Mouse (Mus musculus): ENCODE measurements at regions not wholly inside any gene's neighbourhood (a gene's known extent, or its start where the extent isn't known, plus 50 kb on each side); places are given as distances from the start of the nearest gene placed in this dataset.
"Not testable (repeated sequence)": the region's sequence is repeated elsewhere in the genome, so short reads cannot be mapped to it uniquely, and the experiment has no call there.

DNA sequence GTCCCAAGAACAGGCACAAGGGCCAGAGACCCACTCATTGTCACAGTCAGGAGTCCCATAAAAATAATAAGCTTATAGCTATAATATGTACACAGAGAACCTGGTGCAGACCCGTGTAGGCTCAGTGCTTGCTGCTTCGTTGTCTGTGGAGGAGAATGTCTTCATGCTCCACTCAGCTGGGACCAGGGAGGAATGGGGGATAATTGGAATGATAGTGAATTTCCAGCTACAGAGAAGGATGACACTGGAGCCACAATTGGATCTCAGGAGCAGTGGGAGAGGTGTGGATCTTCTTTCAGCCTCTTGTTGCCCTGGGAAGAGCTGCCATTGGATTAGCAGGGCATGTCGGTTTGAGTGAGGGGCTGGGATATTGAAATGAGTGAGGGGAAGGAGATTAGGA lies 497.8 kb upstream of the Tbl1xr1 start:
- no peak for ATAC-seq
- no peaks in the 10 kb centered on the region for H3K9me3 ChIP-seq
- no peaks in the 10 kb centered on the region for H3K36me3 ChIP-seq
- H3K4me1 ChIP-seq (replicated peaks), result no peaks in the 10 kb centered on the region
- H3K4me2 ChIP-seq (replicated peaks), result no peak overlapping the region
- no peak overlapping the region for H3K4me3 ChIP-seq (replicated peaks)
- 57% methylated on average over 3 of the region's 3 CpGs for WGBS
- H3K9ac ChIP-seq (replicated peaks), result no peak overlapping the region
- H3K27me3 ChIP-seq, result no peaks in the 10 kb centered on the region
- no peak overlapping the region for H3K27ac ChIP-seq

- no peak for ATAC-seq
- Histone ChIP-seq H3K27ac (no peak overlapping the region), H3K36me3 (no peaks in the 10 kb centered on the region), H3K4me2 (replicated peaks) (no peak overlapping the region), H3K4me3 (replicated peaks) (no peak overlapping the region), H3K4me1 (replicated peaks) (no peaks in the 10 kb centered on the region), H3K9me3 (no peaks in the 10 kb centered on the region), H3K27me3 (no peaks in the 10 kb centered on the region), H3K9ac (replicated peaks) (no peak overlapping the region)
- 78% methylated on average over 1 of the region's 1 CpGs for WGBS
Observed at GRCm38 (mm10) chr3:21582122-21582521, 494.3 kb upstream of the Tbl1xr1 start.

GRCm38 (mm10) chr3:21585767-21586166 lies 490.7 kb upstream of the Tbl1xr1 start:
- H3K9me3 ChIP-seq, result no peaks in the 10 kb centered on the region
- no peaks in the 10 kb centered on the region for H3K27me3 ChIP-seq
- H3K9ac ChIP-seq (replicated peaks), result no peak overlapping the region
- H3K36me3 ChIP-seq, result no peaks in the 10 kb centered on the region
- no peaks in the 10 kb centered on the region for H3K4me1 ChIP-seq (replicated peaks)
- H3K4me2 ChIP-seq (replicated peaks), result no peak overlapping the region
- WGBS, result 92% methylated on average over 3 of the region's 3 CpGs
- no peak overlapping the region for H3K27ac ChIP-seq
- H3K4me3 ChIP-seq (replicated peaks), result no peak overlapping the region
- ATAC-seq, result no peak

DNA sequence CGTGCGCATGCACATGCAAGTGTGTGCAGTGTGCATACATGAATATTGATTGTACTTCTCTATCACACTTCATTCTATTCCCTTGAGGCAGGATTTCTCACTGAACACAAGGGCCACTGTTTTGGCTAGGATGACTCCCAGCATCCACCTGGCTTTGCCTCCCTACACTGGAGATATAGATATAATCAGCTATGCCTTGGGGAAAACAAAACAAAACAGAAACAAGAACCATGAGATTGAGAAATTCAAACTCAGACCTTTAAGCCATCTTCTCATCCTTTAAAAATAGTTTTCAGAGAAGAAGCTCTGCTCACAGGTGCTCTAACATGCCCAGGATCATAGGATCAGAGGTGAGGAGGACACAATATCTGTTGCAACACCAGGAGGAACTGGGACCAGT lies 469.6 kb upstream of the Tbl1xr1 start:
- Histone ChIP-seq H3K36me3 (no peaks in the 10 kb centered on the region), H3K27ac (no peak overlapping the region), H3K9ac (replicated peaks) (no peak overlapping the region), H3K9me3 (no peaks in the 10 kb centered on the region), H3K4me3 (replicated peaks) (no peak overlapping the region), H3K4me1 (replicated peaks) (no peaks in the 10 kb centered on the region), H3K4me2 (replicated peaks) (no peak overlapping the region), H3K27me3 (no peaks in the 10 kb centered on the region)
- ATAC-seq, result no peak
- whole genome bisulfite sequencing, result 97% methylated on average over 2 of the region's 2 CpGs

- Histone ChIP-seq H3K9ac (replicated peaks) (no peak overlapping the region), H3K36me3 (no peaks in the 10 kb centered on the region), H3K4me3 (replicated peaks) (no peak overlapping the region), H3K9me3 (no peaks in the 10 kb centered on the region), H3K27me3 (no peaks in the 10 kb centered on the region), H3K27ac (no peak overlapping the region), H3K4me2 (replicated peaks) (no peak overlapping the region), H3K4me1 (replicated peaks) (no peaks in the 10 kb centered on the region)
- no peak for ATAC-seq
- 96% methylated on average over 2 of the region's 2 CpGs for WGBS
Observed at GRCm38 (mm10) chr3:21610231-21610630, 466.2 kb upstream of the Tbl1xr1 start.

DNA sequence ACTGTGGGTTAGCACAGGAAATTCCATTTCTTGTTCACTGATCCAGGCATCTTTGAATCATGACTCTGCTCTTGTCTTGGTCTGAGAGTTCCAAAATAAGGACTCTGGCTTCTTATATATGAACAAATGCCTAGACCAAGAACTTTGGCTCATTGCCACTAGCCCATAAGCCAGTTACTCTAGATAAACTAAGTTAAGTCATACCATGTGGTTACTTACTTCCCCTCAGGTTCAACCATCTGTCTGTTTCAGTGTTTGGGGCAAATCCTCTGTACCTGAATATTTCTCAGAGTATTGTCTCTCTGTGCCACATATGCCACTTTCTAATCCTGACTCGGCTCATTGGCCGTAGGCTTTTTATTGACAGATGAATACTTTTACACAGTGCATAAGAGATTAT lies 454.7 kb upstream of the Tbl1xr1 start:
- WGBS, result 89% methylated on average over 2 of the region's 2 CpGs
- Histone ChIP-seq H3K9ac (replicated peaks) (no peak overlapping the region), H3K27me3 (no peaks in the 10 kb centered on the region), H3K36me3 (no peaks in the 10 kb centered on the region), H3K4me2 (replicated peaks) (no peak overlapping the region), H3K9me3 (no peaks in the 10 kb centered on the region), H3K27ac (no peak overlapping the region), H3K4me3 (replicated peaks) (no peak overlapping the region), H3K4me1 (replicated peaks) (no peaks in the 10 kb centered on the region)
- no peak for ATAC-seq

DNA sequence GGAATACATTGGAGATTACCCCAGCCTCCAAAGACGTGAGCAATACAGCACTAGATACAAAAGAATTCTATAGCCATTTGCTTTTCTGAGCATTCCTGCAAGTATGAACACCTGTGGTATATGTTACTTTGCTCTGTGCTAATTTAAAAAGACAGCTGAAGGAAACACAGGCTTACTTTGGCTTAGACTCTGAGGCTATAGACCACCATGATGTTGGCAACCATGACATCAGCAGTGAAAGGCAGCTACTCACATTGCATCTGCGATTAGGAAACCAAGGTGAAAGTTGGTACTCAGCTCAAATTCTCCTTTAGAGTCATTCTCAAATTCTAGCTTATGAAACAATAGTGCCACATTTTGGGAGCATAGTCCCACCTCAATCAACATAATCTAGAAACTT lies 451.4 kb upstream of the Tbl1xr1 start:
- no peaks in the 10 kb centered on the region for H3K36me3 ChIP-seq
- H3K27me3 ChIP-seq, result no peaks in the 10 kb centered on the region
- H3K9ac ChIP-seq (replicated peaks), result no peak overlapping the region
- no peaks in the 10 kb centered on the region for H3K4me1 ChIP-seq (replicated peaks)
- no peak overlapping the region for H3K27ac ChIP-seq
- H3K4me2 ChIP-seq (replicated peaks), result no peak overlapping the region
- H3K9me3 ChIP-seq, result no peaks in the 10 kb centered on the region
- WGBS, result 82% methylated on average over 2 of the region's 2 CpGs
- no peak for ATAC-seq
- H3K4me3 ChIP-seq (replicated peaks), result no peak overlapping the region

GRCm38 (mm10) chr3:21626029-21626428 lies 450.4 kb upstream of the Tbl1xr1 start:
- 55% methylated on average over 3 of the region's 3 CpGs for WGBS
- no peak overlapping the region for H3K27ac ChIP-seq
- no peak overlapping the region for H3K4me3 ChIP-seq (replicated peaks)

GRCm38 (mm10) chr3:21627048-21627447 lies 449.4 kb upstream of the Tbl1xr1 start:
- H3K9ac ChIP-seq (replicated peaks); H3K4me3 ChIP-seq (replicated peaks); H3K36me3 ChIP-seq; H3K27ac ChIP-seq; H3K27me3 ChIP-seq; ATAC-seq; H3K4me1 ChIP-seq (replicated peaks); H3K4me2 ChIP-seq (replicated peaks); H3K9me3 ChIP-seq: not testable (repeated sequence)
- WGBS, result 89% methylated on average over 2 of the region's 2 CpGs

More at GRCm38 (mm10) chr3:21626029-21626428, 450.4 kb upstream of the Tbl1xr1 start:
- no peaks in the 10 kb centered on the region for H3K9me3 ChIP-seq
- no peaks in the 10 kb centered on the region for H3K27me3 ChIP-seq
- H3K4me1 ChIP-seq (replicated peaks), result no peaks in the 10 kb centered on the region
- H3K9ac ChIP-seq (replicated peaks), result no peak overlapping the region
- H3K36me3 ChIP-seq, result no peaks in the 10 kb centered on the region
- no peak for ATAC-seq
- H3K4me2 ChIP-seq (replicated peaks), result no peak overlapping the region

DNA sequence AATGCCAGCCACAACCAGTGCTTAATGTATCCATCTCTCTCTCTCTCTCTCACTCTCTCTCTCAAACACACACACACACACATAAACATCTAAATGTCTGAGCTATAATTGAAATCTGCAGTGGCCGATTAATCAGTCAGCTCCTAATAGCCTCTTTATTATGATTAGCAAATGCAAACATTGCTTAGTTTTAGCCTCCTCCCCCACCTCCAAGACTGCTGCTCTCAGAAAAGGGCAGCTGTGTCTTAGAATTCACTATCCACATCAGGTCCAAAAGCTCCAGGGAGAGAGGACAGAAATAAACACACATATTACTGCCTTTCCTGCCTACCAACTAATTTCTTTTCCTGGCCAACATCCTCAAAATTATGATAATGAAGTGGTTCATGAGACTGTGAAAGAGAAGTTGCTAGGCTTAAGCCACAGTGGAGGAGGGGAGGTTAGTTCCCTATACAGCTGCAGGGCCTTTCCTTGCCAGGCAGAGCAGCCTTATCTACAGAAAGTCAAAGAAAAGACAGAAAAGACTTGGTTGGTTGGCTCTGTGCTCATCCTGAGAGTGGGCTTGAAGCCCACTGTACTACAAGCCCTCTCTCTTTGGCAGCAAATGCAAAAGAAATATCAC lies 442.7 kb upstream of the Tbl1xr1 start:
- no peak overlapping the region for H3K4me3 ChIP-seq (replicated peaks)
- WGBS, result 59% methylated on average over 1 of the region's 1 CpGs
- H3K4me2 ChIP-seq (replicated peaks), result no peak overlapping the region
- H3K27ac ChIP-seq, result peak overlapping the region; percentile 41; the same call in 1 of the 2 replicates
- H3K4me1 ChIP-seq (replicated peaks), result peaks cover 7% of the 10 kb centered on the region; the same call in 1 of the 2 replicates
- H3K9me3 ChIP-seq, result no peaks in the 10 kb centered on the region
- no peaks in the 10 kb centered on the region for H3K36me3 ChIP-seq
- H3K9ac ChIP-seq (replicated peaks), result no peak overlapping the region
- H3K27me3 ChIP-seq, result no peaks in the 10 kb centered on the region
- ATAC-seq, result peak; percentile 92

DNA sequence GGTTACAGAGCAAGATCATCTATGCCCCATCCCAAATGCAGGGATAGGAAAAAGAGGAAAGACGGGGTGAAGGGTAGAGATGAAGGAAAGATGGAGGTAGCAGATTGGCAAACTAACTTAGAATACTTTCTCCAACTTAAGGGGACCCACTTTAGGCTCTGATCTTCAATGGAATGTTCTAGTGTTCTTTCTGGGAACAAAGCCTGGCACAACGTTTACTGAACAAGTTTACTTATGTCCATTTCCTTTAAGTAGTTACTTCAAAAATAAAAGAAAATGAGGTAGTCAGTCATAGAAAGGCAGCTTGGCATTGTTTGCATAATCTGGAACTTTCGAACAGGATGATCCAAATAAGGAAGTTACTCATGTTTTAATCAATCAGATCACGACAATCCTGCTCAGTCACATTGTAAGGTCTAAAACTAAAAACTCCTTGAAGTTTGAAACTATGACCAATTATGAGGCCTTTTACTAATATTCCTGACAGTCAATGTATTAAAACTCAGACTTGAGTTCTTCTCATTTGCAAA lies 441.7 kb upstream of the Tbl1xr1 start:
- no peak overlapping the region for H3K4me2 ChIP-seq (replicated peaks)
- H3K4me1 ChIP-seq (replicated peaks), result peaks cover 7% of the 10 kb centered on the region; the same call in 1 of the 2 replicates
- ATAC-seq, result no peak
- 84% methylated on average over 4 of the region's 4 CpGs for WGBS
- no peak overlapping the region for H3K9ac ChIP-seq (replicated peaks)
- H3K27ac ChIP-seq, result no peak overlapping the region
- no peaks in the 10 kb centered on the region for H3K9me3 ChIP-seq
- H3K27me3 ChIP-seq, result no peaks in the 10 kb centered on the region
- H3K4me3 ChIP-seq (replicated peaks), result no peak overlapping the region
- H3K36me3 ChIP-seq, result no peaks in the 10 kb centered on the region

DNA sequence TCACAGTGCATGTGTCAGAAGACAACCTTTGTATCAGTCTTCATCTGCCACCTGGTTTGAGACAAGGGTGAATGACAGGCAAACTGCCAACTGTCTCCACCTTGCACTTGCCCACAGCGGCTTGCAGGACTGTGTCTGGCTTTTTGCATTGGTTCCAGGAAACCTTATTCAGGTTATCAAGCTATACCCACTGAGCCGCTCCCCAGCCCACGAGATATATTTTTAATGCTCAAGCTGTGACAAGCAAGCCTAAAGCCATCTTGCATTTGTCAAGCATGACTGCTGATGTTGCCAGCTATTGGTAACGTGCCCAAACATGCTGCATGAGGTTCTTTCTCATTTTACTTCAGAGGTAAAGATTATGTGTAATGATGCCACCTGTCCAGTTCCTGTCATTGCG lies 437.6 kb upstream of the Tbl1xr1 start:
- H3K27me3 ChIP-seq, result no peaks in the 10 kb centered on the region
- H3K4me2 ChIP-seq (replicated peaks), result no peak overlapping the region
- no peak for ATAC-seq
- H3K27ac ChIP-seq, result 0 out of 2 replicates have a peak overlapping the region, but pooled peaks have one; percentile 3
- WGBS, result 86% methylated on average over 5 of the region's 5 CpGs
- peaks cover 2% of the 10 kb centered on the region; the same call in 1 of the 2 replicates for H3K4me1 ChIP-seq (replicated peaks)
- no peak overlapping the region for H3K4me3 ChIP-seq (replicated peaks)
- H3K9me3 ChIP-seq, result no peaks in the 10 kb centered on the region
- no peak overlapping the region for H3K9ac ChIP-seq (replicated peaks)
- no peaks in the 10 kb centered on the region for H3K36me3 ChIP-seq

DNA sequence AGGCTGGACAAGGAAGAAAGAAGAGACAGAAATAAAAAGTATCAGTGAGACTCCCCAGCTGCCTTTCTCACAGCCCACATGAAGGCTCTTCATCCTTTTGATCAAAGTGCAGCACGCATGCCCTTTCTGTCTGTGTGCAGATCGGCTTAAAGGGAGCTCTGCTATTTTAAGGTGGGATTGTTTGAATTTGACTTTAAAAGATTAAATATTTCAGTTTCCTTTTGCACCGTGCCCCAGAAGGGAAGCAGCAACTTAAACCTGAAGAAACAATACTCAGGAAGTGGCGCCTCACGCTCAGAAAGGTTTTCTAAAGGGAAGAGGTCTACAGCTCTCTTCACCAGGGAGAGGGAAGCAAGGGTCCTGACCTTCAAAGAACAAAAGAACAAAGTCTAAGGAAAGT lies 436.9 kb upstream of the Tbl1xr1 start:
- Histone ChIP-seq H3K36me3 (no peaks in the 10 kb centered on the region), H3K4me3 (replicated peaks) (no peak overlapping the region), H3K4me1 (replicated peaks) (no peaks in the 10 kb centered on the region), H3K4me2 (replicated peaks) (no peak overlapping the region), H3K27ac (no peak overlapping the region), H3K27me3 (no peaks in the 10 kb centered on the region), H3K9me3 (no peaks in the 10 kb centered on the region), H3K9ac (replicated peaks) (no peak overlapping the region)
- ATAC-seq, result no peak
- WGBS, result 39% methylated on average over 5 of the region's 5 CpGs
